ENCODE assay signal across 8 mouse cellular contexts in the genomic region with DNA sequence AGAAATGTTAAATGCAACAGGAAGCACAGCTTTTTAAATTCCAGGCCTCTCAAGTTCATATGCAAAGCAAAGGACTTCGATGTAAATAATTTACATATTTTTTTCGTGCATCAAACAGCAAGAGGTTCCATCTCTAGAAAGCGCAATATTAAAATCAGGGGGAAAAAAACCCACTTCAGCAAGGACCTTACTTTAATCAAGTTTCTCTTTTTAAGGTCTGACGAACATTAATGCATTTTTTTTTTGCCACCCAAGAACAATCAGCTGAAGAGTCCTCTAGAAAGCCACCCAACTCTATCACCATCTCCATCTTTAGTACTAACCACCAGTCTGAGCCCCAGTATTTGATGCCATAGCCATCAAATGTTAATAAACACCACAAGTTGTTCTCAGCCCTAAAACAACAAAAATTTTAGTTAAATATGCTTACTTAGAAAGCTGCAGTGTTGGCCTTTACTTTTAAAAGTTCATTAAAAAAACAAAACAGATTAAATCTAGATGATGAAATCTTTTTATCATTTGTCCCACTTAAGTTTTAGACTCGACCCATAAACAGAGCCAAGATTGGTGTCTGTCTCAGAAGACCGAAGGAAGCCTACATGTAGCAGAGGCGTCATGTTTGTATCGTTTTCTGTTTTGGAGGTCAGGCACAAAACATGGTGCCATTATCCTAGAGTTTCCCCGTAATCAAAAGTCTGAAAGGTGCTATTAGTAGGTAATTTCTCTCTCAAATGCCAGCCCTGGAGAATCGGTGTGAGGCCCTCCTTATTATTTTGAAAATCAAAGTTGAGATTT. TPM values are rescaled to one million over a fixed set of nuclear protein-coding genes. Genes with fewer than 3 reads are reported as not detected.
DNase-seq lines count a peak whose midpoint lies in the region; ATAC-seq lines count a peak whose summit lies in the region.

No protein-coding gene starts in this region.

- no peaks in the 10 kb centered on the region for H3K9me3 ChIP-seq in kidney, embryonic 14.5 days (ENCODE audit: control insufficient read depth, low read length)
- H3K9me3 ChIP-seq in hindbrain, embryonic 11.5 days (ENCODE audit: control insufficient read depth, low read length), result no peaks in the 10 kb centered on the region
- no peaks in the 10 kb centered on the region for H3K9me3 ChIP-seq in midbrain, embryonic 12.5 days

- peak overlapping the region; percentile 84 for H3K4me3 ChIP-seq in kidney, embryonic 14.5 days (ENCODE audit: low read length)
- H3K4me3 ChIP-seq in hindbrain, embryonic 11.5 days (ENCODE audit: low read depth, low read length), result peak overlapping the region; percentile 74
- peak overlapping the region; percentile 62 for H3K4me3 ChIP-seq in midbrain, embryonic 12.5 days

- ATAC-seq in kidney, embryonic 14.5 days (ENCODE audit: low FRiP score, low TSS enrichment), result no peak
- no peak for ATAC-seq in hindbrain, embryonic 11.5 days (ENCODE audit: low FRiP score)
- no peak for ATAC-seq in midbrain, embryonic 12.5 days (ENCODE audit: low FRiP score, low read depth)

- H3K36me3 ChIP-seq in kidney, embryonic 14.5 days (ENCODE audit: control insufficient read depth, insufficient read depth, low read length), result no peaks in the 10 kb centered on the region
- no peaks in the 10 kb centered on the region for H3K36me3 ChIP-seq in hindbrain, embryonic 11.5 days (ENCODE audit: control insufficient read depth, insufficient read depth, low read length)
- H3K36me3 ChIP-seq in midbrain, embryonic 12.5 days, result no peaks in the 10 kb centered on the region

- H3K27ac ChIP-seq in kidney, embryonic 14.5 days (ENCODE audit: low read depth, low read length), result no peak overlapping the region
- no peak overlapping the region for H3K27ac ChIP-seq in hindbrain, embryonic 11.5 days (ENCODE audit: low read depth, low read length)
- peak overlapping the region; percentile 60 for H3K27ac ChIP-seq in midbrain, embryonic 12.5 days (replicated peaks)

- peak overlapping the region; percentile 96 for H3K9ac ChIP-seq in kidney, embryonic 14.5 days (ENCODE audit: low read depth, low read length)
- H3K9ac ChIP-seq in hindbrain, embryonic 11.5 days (ENCODE audit: low read depth, low read length), result peak overlapping the region; percentile 96; the same call in 1 of the 2 replicates
- peak overlapping the region; percentile 81; the same call in 1 of the 2 replicates for H3K9ac ChIP-seq in midbrain, embryonic 12.5 days (replicated peaks)

- H3K4me2 ChIP-seq in kidney, embryonic 14.5 days (replicated peaks; ENCODE audit: low read depth, low read length), result peak overlapping the region; percentile 88
- peak overlapping the region; percentile 76 for H3K4me2 ChIP-seq in hindbrain, embryonic 11.5 days (replicated peaks; ENCODE audit: low read depth, low read length)
- H3K4me2 ChIP-seq in midbrain, embryonic 12.5 days (replicated peaks), result peak overlapping the region; percentile 72

- H3K27me3 ChIP-seq in kidney, embryonic 14.5 days (ENCODE audit: control insufficient read depth, insufficient read depth, low read length), result no peaks in the 10 kb centered on the region
- H3K27me3 ChIP-seq in hindbrain, embryonic 11.5 days (ENCODE audit: control insufficient read depth, insufficient read depth, low read length), result no peaks in the 10 kb centered on the region
- H3K27me3 ChIP-seq in midbrain, embryonic 12.5 days, result peaks cover 9% of the 10 kb centered on the region

- no peak for DNase-seq in kidney, postnatal 14 days
- DNase-seq in adipocyte (ENCODE audit: low spot score), result peak; percentile 58
- DNase-seq in hindbrain, embryonic 11.5 days (ENCODE audit: low spot score), result no peak
- DNase-seq in adrenal gland, adult 18-20 months (ENCODE audit: low spot score in 2 of 2), result no peak
- DNase-seq in kidney, postnatal 36 days, result no peak
- DNase-seq in c-Kit-positive CD71-positive TER-119-positive erythroid progenitor cells, embryonic 14.5 days (ENCODE audit: low spot score), result no peak

- 46% methylated on average over 10 of the region's 10 CpGs for WGBS in kidney, embryonic 14.5 days
- WGBS in hindbrain, embryonic 11.5 days, result 62% methylated on average over 10 of the region's 10 CpGs
- 66% methylated on average over 10 of the region's 10 CpGs for WGBS in midbrain, embryonic 12.5 days

- H3K4me1 ChIP-seq in kidney, embryonic 14.5 days (ENCODE audit: control insufficient read depth, insufficient read depth, low read length), result peaks cover 20% of the 10 kb centered on the region; the same call in 1 of the 2 replicates
- no peaks in the 10 kb centered on the region; the same call in 1 of the 2 replicates for H3K4me1 ChIP-seq in hindbrain, embryonic 11.5 days (replicated peaks; ENCODE audit: control insufficient read depth, insufficient read depth, low read length)
- peaks cover 28% of the 10 kb centered on the region for H3K4me1 ChIP-seq in midbrain, embryonic 12.5 days

RNA-seq across cellular contexts. Expression of gene Nfkb1, which starts 1.4 kb away (rescaled TPM):
- polyA plus RNA-seq in kidney, embryonic 14.5 days (2014; fragmentation: Nextera tagmentation; extraction: Ambion mirVana), result 19.7 and 25.1 TPM in 2 replicates
- 10.6 and 12.3 TPM in 2 replicates for polyA plus RNA-seq in hindbrain, embryonic 11.5 days (2014; fragmentation: Nextera tagmentation; extraction: Ambion mirVana)
- 9.0 and 10.5 TPM in 2 replicates for polyA plus RNA-seq in midbrain, embryonic 12.5 days (2016; fragmentation: Nextera tagmentation; extraction: Ambion mirVana)
- 10 to 100 TPM; 43.3 to 54.9 TPM for total RNA-seq in adrenal gland, adult 18-20 months (2021)
